Mouse (Mus musculus): Measurements from ENCODE around the gene Rhox3a.
"Not testable (repeated sequence)": the region's sequence is repeated elsewhere in the genome, so short reads cannot be mapped to it uniquely, and the experiment has no call there.

Gene Rhox3a

GRCm38 (mm10) chrX:37249619-37250018 is at the start of gene Rhox3a:
TSS of gene Rhox3a (plus strand) at chrX:37249919.
- not testable (repeated sequence) for DNase-seq (ENCODE audit: low spot score in 2 of 2)

- no peak for DNase-seq (ENCODE audit: low spot score in 2 of 2)
These were observed 38.8 kb upstream of the Rhox3a start, which contains the start of gene Gm9 for GRCm38 (mm10) chrX:37210941-37211340. TSS of gene Gm9 (minus strand) at chrX:37211041.

DNA sequence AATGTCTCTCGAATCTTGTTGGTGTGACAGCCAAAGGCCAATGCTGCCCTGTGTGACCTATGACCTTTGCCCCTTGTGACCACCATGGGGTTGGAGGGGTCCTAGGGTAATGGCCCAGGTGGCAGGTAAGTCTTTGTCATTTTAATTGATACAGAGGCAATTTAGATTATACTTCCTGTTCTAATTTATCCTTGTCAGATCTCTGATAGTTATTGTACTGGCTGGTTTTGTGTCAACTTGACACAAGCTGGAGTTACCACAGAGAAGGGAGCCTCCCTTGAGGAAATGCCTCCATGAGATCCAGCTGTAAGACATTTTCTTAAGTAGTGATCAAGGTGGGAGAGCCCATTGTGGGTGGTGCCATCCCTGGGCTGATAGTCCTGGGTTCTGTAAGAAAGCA is 27.6 kb upstream of the Rhox3a start, which contains the start of gene Rhox1:
Rhox1 (minus strand) TSS at position 101 of the 400 bp plus-strand sequence.
- DNase-seq (ENCODE audit: low spot score in 2 of 2) = not testable (repeated sequence)

GRCm38 (mm10) chrX:37244676-37245075 is 5.0 kb upstream of the Rhox3a start, which contains the start of gene Rhox2a:
TSS of gene Rhox2a (plus strand) at chrX:37244976.
- DNase-seq (ENCODE audit: low spot score in 2 of 2) = not testable (repeated sequence)

GRCm38 (mm10) chrX:37265038-37265437 is 15.3 kb downstream of the Rhox3a start, which contains the start of gene Rhox4a:
TSS of gene Rhox4a (plus strand) at chrX:37265338.
- DNase-seq (ENCODE audit: low spot score in 2 of 2) = not testable (repeated sequence)
